ENCODE assay signal across 27 mouse cellular contexts in genomic region chr15:26426231-26426630, GRCm38 (mm10).
A peak's percentile ranks its signal among the peaks of the same experiment; 100 is the strongest.
DNase-seq lines count a peak whose midpoint lies in the region; ATAC-seq and TF ChIP-seq lines count a peak whose summit lies in the region.
"Had no signal": no experiment of that assay in that cellular context is flagged by ENCODE, and none has a peak within 500 bp of the region (broad histone marks: within the 10 kb centered on the region; RNA-seq: fewer than 3 reads in every experiment).

No protein-coding gene starts in this region.

- no peak overlapping the region for H3K4me2 ChIP-seq in lung, embryonic 14.5 days
- no peak overlapping the region for H3K4me2 ChIP-seq in midbrain, postnatal 0 days (ENCODE audit: low read depth, low read length, poor library complexity, severe bottlenecking)
- H3K4me2 ChIP-seq: embryonic facial prominence, embryonic 12.5 days; heart, embryonic 13.5 days; intestine, embryonic 15.5 days; midbrain, embryonic 15.5 days had no signal

- H3K27ac ChIP-seq in lung, embryonic 14.5 days (ENCODE audit: low read depth): no peak overlapping the region
- no peak overlapping the region for H3K27ac ChIP-seq in midbrain, postnatal 0 days (ENCODE audit: low read depth, low read length)
- H3K27ac ChIP-seq: embryonic facial prominence, embryonic 12.5 days; heart, embryonic 13.5 days; intestine, embryonic 15.5 days; liver, embryonic 14.5 days; macrophage; midbrain, embryonic 15.5 days; stomach, postnatal 0 days had no signal

- H3K9ac ChIP-seq in lung, embryonic 14.5 days: no peak overlapping the region
- no peak overlapping the region for H3K9ac ChIP-seq in midbrain, postnatal 0 days (replicated peaks; ENCODE audit: low read length, poor library complexity, severe bottlenecking)
- H3K9ac ChIP-seq: embryonic facial prominence, embryonic 12.5 days; heart, embryonic 13.5 days; intestine, embryonic 15.5 days; liver, embryonic 14.5 days; midbrain, embryonic 15.5 days had no signal

- no peaks in the 10 kb centered on the region for H3K4me1 ChIP-seq in lung, embryonic 14.5 days (ENCODE audit: insufficient read depth)
- H3K4me1 ChIP-seq in lung, adult 2 months (ENCODE audit: control insufficient read depth, insufficient read depth, low read length): no peaks in the 10 kb centered on the region
- no peaks in the 10 kb centered on the region for H3K4me1 ChIP-seq in midbrain, postnatal 0 days (ENCODE audit: insufficient read depth, low read length)
- H3K4me1 ChIP-seq: embryonic facial prominence, embryonic 12.5 days; heart, embryonic 13.5 days; intestine, embryonic 15.5 days; midbrain, embryonic 15.5 days had no signal

- no peaks in the 10 kb centered on the region for H3K36me3 ChIP-seq in lung, embryonic 14.5 days (ENCODE audit: insufficient read depth)
- no peaks in the 10 kb centered on the region for H3K36me3 ChIP-seq in midbrain, postnatal 0 days (ENCODE audit: insufficient read depth, low read length)
- H3K36me3 ChIP-seq: embryonic facial prominence, embryonic 12.5 days; heart, embryonic 13.5 days; intestine, embryonic 15.5 days; midbrain, embryonic 15.5 days had no signal

- TF ChIP-seq CTCF in lung, embryonic 14.5 days (IDR thresholded peaks at IDR 0.05; ENCODE audit: low read depth): no peak
- TF ChIP-seq CTCF in lung, adult 2 months (IDR thresholded peaks at IDR 0.05; ENCODE audit: insufficient read depth, low read length): no peak
- TF ChIP-seq CTCF in midbrain, postnatal 0 days (IDR thresholded peaks at IDR 0.05): no peak

- peak; percentile 99 for ATAC-seq in lung, embryonic 14.5 days (ENCODE audit: insufficient read depth)
- ATAC-seq in midbrain, postnatal 0 days (ENCODE audit: low FRiP score): no peak
- ATAC-seq: forebrain, embryonic 14.5 days; hindbrain, embryonic 16.5 days; intestine, embryonic 15.5 days; midbrain, embryonic 15.5 days; Patski had no signal

- no peaks in the 10 kb centered on the region for H3K9me3 ChIP-seq in lung, embryonic 14.5 days (ENCODE audit: low read depth, low read length)
- H3K9me3 ChIP-seq in midbrain, postnatal 0 days (ENCODE audit: low read length): no peaks in the 10 kb centered on the region
- H3K9me3 ChIP-seq: embryonic facial prominence, embryonic 12.5 days; heart, embryonic 13.5 days; intestine, embryonic 15.5 days; midbrain, embryonic 15.5 days had no signal

- DNase-seq in cerebellum, postnatal 14 days: peak; percentile 45 to 50
- no peak for DNase-seq in cerebellum, adult 9-10 months
- DNase-seq in lung, embryonic 14.5 days: peak; percentile 89
- no peak for DNase-seq in lung, adult 2 months
- peak; percentile 25 for DNase-seq in lung, postnatal 25 days (ENCODE audit: low spot score)
- DNase-seq in midbrain, postnatal 0 days (ENCODE audit: low spot score): no peak
- no peak for DNase-seq in adrenal gland, adult 2 months
- DNase-seq: adrenal gland, postnatal 25 days; cerebellum, adult 18-20 months; embryo, embryonic 11 days; gastrocnemius, postnatal 36 days; heart, postnatal 10 days; kidney, adult 2 months; kidney, postnatal 36 days; liver; thymus, adult 18-20 months; thymus, postnatal 25 days had no signal

- no peak overlapping the region for H3K4me3 ChIP-seq in lung, embryonic 14.5 days (ENCODE audit: low read depth, low read length)
- H3K4me3 ChIP-seq in lung, adult 2 months (replicated peaks; ENCODE audit: extremely low read depth, low read depth, low read length): no peak overlapping the region
- H3K4me3 ChIP-seq in midbrain, postnatal 0 days (ENCODE audit: low read depth, low read length): no peak overlapping the region
- H3K4me3 ChIP-seq: embryonic facial prominence, embryonic 12.5 days; heart, embryonic 13.5 days; intestine, embryonic 15.5 days; midbrain, embryonic 15.5 days had no signal

- no peak for TF ChIP-seq POLR2A in lung, adult 2 months (IDR thresholded peaks at IDR 0.05; ENCODE audit: borderline replicate concordance, extremely low read depth, low read depth, low read length)

- no peaks in the 10 kb centered on the region for H3K27me3 ChIP-seq in lung, embryonic 14.5 days (ENCODE audit: insufficient read depth, low read length)
- no peaks in the 10 kb centered on the region for H3K27me3 ChIP-seq in midbrain, postnatal 0 days (ENCODE audit: insufficient read depth, low read length)
- H3K27me3 ChIP-seq: embryonic facial prominence, embryonic 12.5 days; heart, embryonic 13.5 days; intestine, embryonic 15.5 days; midbrain, embryonic 15.5 days had no signal

Comparison
In these comparisons a context has a peak if more than half of its experiments do, and no peak if none do; other contexts are left out.
1. DNase-seq: peak in cerebellum, postnatal 14 days (2 of 2), lung, embryonic 14.5 days (single experiment) and lung, postnatal 25 days (single experiment); none in cerebellum, adult 9-10 months (single experiment), lung, adult 2 months (single experiment), midbrain, postnatal 0 days (single experiment) and adrenal gland, adult 2 months (single experiment).